Mouse (Mus musculus) CD4-positive helper T cell, adult 2 months (primary cell): ENCODE measurements around the gene Lhfpl3.

Source experiments
- DNase-seq: peaks from one replicate; pipeline ENCODE4 v3.0.0-alpha.2; 2012; ENCODE audit warnings: low read depth, missing footprints, low spot score

Gene Lhfpl3

DNA sequence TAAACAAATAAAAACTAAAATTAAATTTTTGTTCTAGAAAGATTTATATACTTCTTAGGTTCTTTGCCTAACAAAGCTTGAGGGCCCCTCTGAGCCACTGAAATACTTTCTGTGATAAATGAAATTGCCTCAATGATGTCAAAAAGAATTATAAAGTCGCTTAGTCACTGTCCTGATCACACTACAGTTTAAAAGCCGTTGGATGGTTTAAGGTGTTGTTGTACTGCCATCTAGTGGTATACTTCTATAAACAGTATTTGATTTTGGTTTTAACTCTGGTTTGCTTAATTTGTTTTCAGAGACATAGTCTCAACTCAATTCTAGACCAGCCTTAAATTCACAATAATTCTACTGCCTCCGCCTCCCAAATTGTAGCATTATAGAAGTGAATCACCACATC is 539.0 kb downstream of the Lhfpl3 start:
- peak; percentile 28 for DNase-seq

DNA sequence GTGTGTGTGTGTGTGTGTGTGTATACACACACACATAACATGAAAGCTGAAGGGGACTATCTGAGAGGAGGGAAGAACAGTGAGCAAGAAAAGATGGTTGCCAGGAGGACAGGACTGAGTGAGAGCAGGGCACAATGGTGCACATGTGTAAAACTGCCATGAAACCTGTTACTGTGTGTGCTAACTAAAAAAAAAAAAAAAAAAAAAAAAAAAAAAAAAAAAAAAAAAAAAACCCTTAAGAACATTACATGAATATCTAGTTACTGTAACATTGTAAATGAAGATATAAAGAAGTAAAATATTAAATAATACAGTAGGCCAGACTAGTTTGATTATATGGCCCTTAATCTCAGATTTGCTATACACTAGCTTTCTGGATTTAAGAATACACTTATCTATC is 543.3 kb downstream of the Lhfpl3 start:
- DNase-seq: no peak
